8 mouse cellular contexts compared by ENCODE assay signal in genomic region chr13:54766192-54766768, GRCm38 (mm10). TPM values are rescaled to one million over a fixed set of nuclear protein-coding genes. Genes with fewer than 3 reads are reported as not detected.
DNase-seq lines count a peak whose midpoint lies in the region; ATAC-seq and TF ChIP-seq lines count a peak whose summit lies in the region.

Gene Sncb, minus strand, starts transcription at chr13:54766595.

- intact Hi-C loops in heart, postnatal 25 days (cut with DNase I), result no loop called here
- intact Hi-C loops in left cerebral cortex, postnatal 4 days (cut with DNase I), result no loop called here

- no peak within 1 kb of the TSS for H3K27ac ChIP-seq in heart, embryonic 10.5 days
- peak within 1 kb of the TSS; percentile 85 for H3K27ac ChIP-seq in cerebellum, adult 2 months (ENCODE audit: insufficient read depth, low read length)
- H3K27ac ChIP-seq in hindbrain, postnatal 0 days, result peak within 1 kb of the TSS; percentile 82
- H3K27ac ChIP-seq in midbrain, embryonic 14.5 days (replicated peaks; ENCODE audit: low read depth, low read length), result 0 out of 2 replicates have a peak within 1 kb of the TSS, but pooled peaks have one; percentile 14

- H3K4me2 ChIP-seq in hindbrain, postnatal 0 days (ENCODE audit: low read depth, low read length), result peak within 1 kb of the TSS; percentile 67
- H3K4me2 ChIP-seq in midbrain, embryonic 14.5 days (ENCODE audit: low read length), result peak within 1 kb of the TSS; percentile 82

- 2% methylated on average over 35 of the region's 35 CpGs for WGBS in heart, embryonic 10.5 days
- WGBS in cerebellum, adult 2 months, result 1% methylated on average over 35 of the region's 35 CpGs
- 2% methylated on average over 35 of the region's 35 CpGs for WGBS in hindbrain, postnatal 0 days
- WGBS in midbrain, embryonic 14.5 days, result 2% methylated on average over 35 of the region's 35 CpGs

- TF ChIP-seq POLR2A in cerebellum, adult 2 months (IDR thresholded peaks at IDR 0.05; ENCODE audit: borderline replicate concordance, insufficient read depth, low read length), result peak; percentile 94

- H3K27me3 ChIP-seq in heart, embryonic 10.5 days (ENCODE audit: insufficient read depth, poor library complexity, severe bottlenecking), result peaks cover 66% of the 10 kb centered on the region
- no peaks in the 10 kb centered on the region for H3K27me3 ChIP-seq in cerebellum, adult 2 months (ENCODE audit: control insufficient read depth, insufficient read depth, low read length)
- H3K27me3 ChIP-seq in hindbrain, postnatal 0 days (ENCODE audit: insufficient read depth, low read length), result no peaks in the 10 kb centered on the region
- peaks cover 44% of the 10 kb centered on the region for H3K27me3 ChIP-seq in midbrain, embryonic 14.5 days (ENCODE audit: control insufficient read depth, insufficient read depth, low read length)

- no peaks in the 10 kb centered on the region; the same call in 1 of the 2 replicates for H3K9me3 ChIP-seq in heart, embryonic 10.5 days
- no peaks in the 10 kb centered on the region for H3K9me3 ChIP-seq in hindbrain, postnatal 0 days (ENCODE audit: low read length)
- H3K9me3 ChIP-seq in midbrain, embryonic 14.5 days (ENCODE audit: control insufficient read depth, low read length), result no peaks in the 10 kb centered on the region

- peak; percentile 66 for TF ChIP-seq CTCF in cerebellum, adult 2 months (IDR thresholded peaks at IDR 0.05; ENCODE audit: borderline replicate concordance, insufficient read depth, low read depth, low read length)
- TF ChIP-seq CTCF in hindbrain, postnatal 0 days (IDR thresholded peaks at IDR 0.05; ENCODE audit: low read depth), result peak; percentile 79

- peaks cover 16% of the 10 kb centered on the region for H3K4me1 ChIP-seq in heart, embryonic 10.5 days
- H3K4me1 ChIP-seq in cerebellum, adult 2 months (ENCODE audit: control insufficient read depth, insufficient read depth, low read length), result peaks cover 17% of the 10 kb centered on the region
- H3K4me1 ChIP-seq in hindbrain, postnatal 0 days (ENCODE audit: insufficient read depth, low read length), result 0 out of 2 replicates have a peak, but pooled peaks cover 3% of the 10 kb centered on the region
- peaks cover 10% of the 10 kb centered on the region; the same call in 1 of the 2 replicates for H3K4me1 ChIP-seq in midbrain, embryonic 14.5 days (ENCODE audit: control insufficient read depth, insufficient read depth, low read length)

- peak within 1 kb of the TSS; percentile 70 for H3K9ac ChIP-seq in hindbrain, postnatal 0 days (replicated peaks; ENCODE audit: low read length)
- H3K9ac ChIP-seq in midbrain, embryonic 14.5 days (replicated peaks; ENCODE audit: low read length), result peak within 1 kb of the TSS; percentile 61

- H3K36me3 ChIP-seq in heart, embryonic 10.5 days, result no peaks in the 10 kb centered on the region
- H3K36me3 ChIP-seq in hindbrain, postnatal 0 days (ENCODE audit: insufficient read depth, low read length), result no peaks in the 10 kb centered on the region
- H3K36me3 ChIP-seq in midbrain, embryonic 14.5 days (ENCODE audit: control insufficient read depth, insufficient read depth, low read length), result no peaks in the 10 kb centered on the region

- ATAC-seq in frontal cortex, adult (ENCODE audit: low TSS enrichment), result peak; percentile 77
- peak; percentile 86 for ATAC-seq in hindbrain, postnatal 0 days
- ATAC-seq in midbrain, embryonic 14.5 days (ENCODE audit: low FRiP score, low TSS enrichment), result peak; percentile 84

- DNase-seq in heart, embryonic 10.5 days (ENCODE audit: low spot score), result no peak
- no peak for DNase-seq in heart, postnatal 25 days (ENCODE audit: low spot score)
- peak; percentile 91 to 93 for DNase-seq in cerebellum, adult 2 months
- DNase-seq in hindbrain, postnatal 0 days (ENCODE audit: low spot score), result peak; percentile 84
- peak; percentile 82 for DNase-seq in left cerebral cortex, postnatal 4 days
- DNase-seq in midbrain, embryonic 14.5 days, result peak; percentile 90
- peak; percentile 46 to 82 for DNase-seq in spleen, postnatal 4 days (ENCODE audit: low spot score in 2 of 2)

- H3K4me3 ChIP-seq in heart, embryonic 10.5 days, result peak within 1 kb of the TSS; percentile 53
- H3K4me3 ChIP-seq in cerebellum, adult 2 months (replicated peaks; ENCODE audit: insufficient read depth, low read depth, low read length), result peak within 1 kb of the TSS; percentile 71
- H3K4me3 ChIP-seq in hindbrain, postnatal 0 days (ENCODE audit: low read length), result peak within 1 kb of the TSS; percentile 62
- H3K4me3 ChIP-seq in midbrain, embryonic 14.5 days (replicated peaks; ENCODE audit: low read depth, low read length), result peak within 1 kb of the TSS; percentile 51

RNA-seq across cellular contexts. Expression of gene Sncb, which starts in this region (rescaled TPM):
- polyA plus RNA-seq in heart, embryonic 10.5 days (2016; fragmentation: Nextera tagmentation; extraction: Ambion mirVana), result 0.13 TPM in 1 of 2 replicates, not detected in the other
- not detected for total RNA-seq in heart, postnatal 25 days (2021)
- 851 and 853 TPM in 2 replicates for polyA plus RNA-seq in cerebellum, adult 2 months (2012; rRNA removed)
- total RNA-seq in hindbrain, postnatal 0 days (2014; rRNA removed), result 96.8 and 111 TPM in 2 replicates
- 202 and 222 TPM in 2 replicates for polyA plus RNA-seq in hindbrain, postnatal 0 days (2015; fragmentation: Nextera tagmentation; extraction: Ambion mirVana)
- 100 to 1,000 TPM; 331 to 383 TPM for total RNA-seq in left cerebral cortex, postnatal 4 days (2021)
- 37.5 and 53.7 TPM in 2 replicates for polyA plus RNA-seq in midbrain, embryonic 14.5 days (2014; fragmentation: Nextera tagmentation; extraction: Ambion mirVana)

Comparison
In these comparisons a context has a peak if more than half of its experiments do, and no peak if none do; other contexts are left out.
1. RNA of gene Sncb (total RNA-seq): 331 to 383 TPM in left cerebral cortex, postnatal 4 days and 96.8 to 111 TPM in hindbrain, postnatal 0 days; not detected in heart, postnatal 25 days; every median in the first group is over 10 times any median in the second.
2. RNA of gene Sncb (polyA plus RNA-seq): 851 to 853 TPM in cerebellum, adult 2 months, 202 to 222 TPM in hindbrain, postnatal 0 days and 37.5 to 53.7 TPM in midbrain, embryonic 14.5 days; 0.13 TPM in heart, embryonic 10.5 days; every median in the first group is over 10 times any median in the second.
3. DNase-seq: peak in cerebellum, adult 2 months (2 of 2), hindbrain, postnatal 0 days (single experiment), left cerebral cortex, postnatal 4 days (single experiment), midbrain, embryonic 14.5 days (single experiment) and spleen, postnatal 4 days (2 of 2); none in heart, embryonic 10.5 days (single experiment) and heart, postnatal 25 days (single experiment).
4. Peak in every context shown above with its lines, with median percentiles within 50 percentile points of each other: H3K4me3 ChIP-seq and ATAC-seq.